Mouse (Mus musculus) left cerebral cortex, adult 8-10 months (tissue): Measurements from ENCODE around the gene D5Ertd579e. TPM values are rescaled to one million over a fixed set of nuclear protein-coding genes. Genes with fewer than 3 reads are reported as not detected.

Source experiments
- DNase-seq, 2 experiments: peaks; one replicate each; pipeline ENCODE4 v3.0.0; 2022; ENCODE audit warnings: low spot score in 2 of 2
- total RNA-seq, 4 experiments: library from RNA; stranded (reverse); gene quantifications; 2 replicates each; pipeline ENCODE4 v1.2.4; 2022

The D5Ertd579e gene
- total RNA-seq, 4 experiments from 2014 or later: 91.1 to 114 (median 96.7) TPM

DNA sequence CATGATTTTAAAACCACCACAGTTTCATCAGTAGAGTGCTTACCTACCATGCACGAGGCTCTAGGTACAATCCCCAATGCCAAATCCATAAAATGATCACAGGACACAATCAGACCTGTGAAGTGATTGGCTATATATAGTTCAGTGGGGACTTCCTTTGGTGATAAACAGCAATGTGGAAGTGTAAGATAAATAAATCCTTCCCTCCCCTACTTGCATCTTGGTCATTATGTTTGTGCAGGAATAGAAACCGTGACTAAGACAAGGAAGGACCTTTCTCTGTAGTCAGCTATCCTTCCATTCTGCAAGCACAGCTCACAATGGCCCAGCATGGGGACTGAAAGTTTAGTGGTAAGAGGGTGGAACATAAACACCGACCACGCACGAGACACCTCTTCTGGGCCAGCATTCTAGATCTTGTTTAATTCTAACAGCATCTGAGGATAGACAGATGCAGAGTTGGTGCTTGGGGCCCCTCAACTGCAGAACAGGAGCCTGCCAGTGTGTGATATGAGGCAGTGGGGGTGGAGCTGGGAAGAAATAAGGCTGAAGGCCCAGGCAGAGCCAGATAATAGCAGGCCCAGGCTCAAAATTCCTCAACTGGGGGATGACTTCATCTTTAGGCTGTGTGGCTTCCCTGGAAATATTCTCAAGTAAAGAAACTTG lies 25.0 kb upstream of the D5Ertd579e start:
- DNase-seq: peak in 1 of 2 experiments; percentile 38

DNA sequence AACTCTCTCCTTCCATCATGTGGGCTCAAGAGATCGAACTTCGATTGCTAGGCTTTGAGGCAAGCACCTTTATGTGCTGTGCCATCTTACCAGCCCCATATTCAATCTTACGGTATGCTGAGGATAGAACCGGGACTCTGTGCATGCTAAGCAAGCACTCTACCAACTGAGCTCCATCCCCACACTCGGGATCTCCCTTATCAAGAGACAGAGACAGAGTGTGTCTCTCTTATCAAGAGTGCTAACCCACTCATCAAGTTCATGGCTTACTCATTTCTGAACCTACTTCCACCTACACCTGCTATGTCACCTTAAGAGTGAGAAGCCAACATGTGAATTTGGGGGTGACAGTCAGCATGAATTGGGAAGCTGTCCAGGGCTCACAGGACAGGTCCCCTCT lies 24.4 kb upstream of the D5Ertd579e start:
- DNase-seq: no peak

GRCm38 (mm10) chr5:36719601-36720000 lies 23.8 kb upstream of the D5Ertd579e start:
- DNase-seq: no peak

GRCm38 (mm10) chr5:36719135-36719534 lies 23.3 kb upstream of the D5Ertd579e start:
- no peak for DNase-seq

- no peak for DNase-seq
These were observed 22.1 kb upstream of the D5Ertd579e start for GRCm38 (mm10) chr5:36717889-36718288.

- no peak for DNase-seq
These were observed 21.0 kb upstream of the D5Ertd579e start for GRCm38 (mm10) chr5:36716816-36717215.

DNA sequence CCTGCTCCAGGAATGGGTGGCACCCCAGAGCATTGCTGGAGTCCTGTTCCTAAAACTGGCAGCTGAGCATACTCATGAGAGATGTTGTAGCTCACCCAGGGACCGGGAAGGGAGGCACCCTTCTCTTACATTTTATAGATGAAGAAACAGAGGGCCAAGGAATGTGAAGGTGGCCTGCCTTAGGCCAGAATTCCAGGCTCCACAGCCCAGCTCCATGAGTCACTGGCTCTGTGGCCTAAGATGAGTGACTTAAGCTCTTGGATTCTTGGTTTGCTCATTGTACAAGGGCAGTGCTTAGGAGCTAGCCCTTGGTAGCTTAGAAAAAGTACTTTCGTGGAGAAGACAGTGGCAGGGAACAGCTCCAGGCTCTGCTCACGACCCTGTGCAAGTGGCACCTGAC lies 19.0 kb upstream of the D5Ertd579e start:
- no peak for DNase-seq

- no peak for DNase-seq
These were observed 17.9 kb upstream of the D5Ertd579e start for GRCm38 (mm10) chr5:36713693-36714092.

DNA sequence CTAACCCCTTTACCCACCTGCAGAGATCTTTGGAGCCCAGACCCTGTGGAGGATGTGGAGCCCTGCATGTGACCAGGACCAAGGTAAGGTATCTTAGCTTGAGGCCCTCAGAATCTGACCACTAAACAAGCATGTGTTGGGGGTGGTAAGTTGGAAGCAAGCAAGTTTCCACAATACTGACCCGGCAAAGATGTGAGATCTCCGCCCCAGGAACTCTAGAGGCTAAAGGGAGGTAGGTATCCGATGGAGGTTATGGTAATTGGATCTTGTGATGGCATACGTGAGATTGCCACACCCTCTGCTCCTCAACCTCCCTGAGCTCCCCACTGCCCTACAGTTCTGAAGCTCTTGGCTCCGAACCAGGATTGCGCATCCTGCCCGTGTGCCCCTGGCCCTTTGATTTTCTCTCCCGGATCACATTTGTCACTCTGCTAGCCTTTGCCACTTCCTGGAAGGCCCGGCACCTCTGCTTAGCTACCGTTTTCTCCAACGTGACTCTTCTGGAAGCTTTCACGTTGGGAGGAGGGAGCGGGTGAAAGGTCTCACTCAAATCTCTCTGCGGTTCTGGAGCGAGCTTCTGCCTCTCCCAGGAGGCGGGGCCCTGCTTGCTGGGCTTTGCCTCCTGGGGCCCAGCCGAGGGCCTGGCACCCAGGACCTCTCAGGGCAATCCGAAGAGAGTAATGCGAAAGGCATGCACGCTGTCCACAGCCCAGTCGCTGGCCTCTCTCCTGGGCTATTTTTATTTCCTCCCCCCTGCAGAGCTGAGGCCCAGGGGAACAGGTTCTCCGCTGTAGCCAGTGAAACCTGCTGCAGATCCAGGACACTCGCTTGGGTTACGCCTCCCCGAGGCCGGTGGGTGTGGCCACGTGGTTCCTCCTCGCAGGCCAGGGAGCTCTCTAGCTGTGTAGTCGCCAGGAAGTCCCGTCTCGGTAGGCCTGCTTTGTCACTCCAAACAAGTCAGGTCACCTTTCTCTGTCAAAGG lies 17.0 kb upstream of the D5Ertd579e start:
- peak in 1 of 2 experiments; percentile 34 for DNase-seq

DNA sequence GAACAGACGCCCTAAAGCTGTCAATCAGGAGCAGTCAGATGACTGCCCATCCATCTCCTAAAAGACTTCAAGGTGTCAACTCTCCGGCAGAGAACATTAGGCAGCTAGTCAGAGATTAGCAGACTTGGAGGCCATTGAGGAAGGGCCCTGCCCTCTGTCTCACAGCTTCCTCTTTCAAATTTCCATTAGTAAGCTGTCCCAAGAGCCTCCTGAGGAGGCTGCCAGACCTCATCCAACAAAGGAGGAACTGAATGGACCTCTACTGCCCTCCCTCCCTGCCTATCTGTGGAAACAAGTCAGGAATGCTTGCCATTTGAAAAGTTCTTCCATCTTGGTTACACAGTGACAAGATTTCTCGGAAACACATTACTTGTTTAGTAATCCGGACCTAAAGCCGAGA lies 16.0 kb upstream of the D5Ertd579e start:
- DNase-seq: no peak

DNA sequence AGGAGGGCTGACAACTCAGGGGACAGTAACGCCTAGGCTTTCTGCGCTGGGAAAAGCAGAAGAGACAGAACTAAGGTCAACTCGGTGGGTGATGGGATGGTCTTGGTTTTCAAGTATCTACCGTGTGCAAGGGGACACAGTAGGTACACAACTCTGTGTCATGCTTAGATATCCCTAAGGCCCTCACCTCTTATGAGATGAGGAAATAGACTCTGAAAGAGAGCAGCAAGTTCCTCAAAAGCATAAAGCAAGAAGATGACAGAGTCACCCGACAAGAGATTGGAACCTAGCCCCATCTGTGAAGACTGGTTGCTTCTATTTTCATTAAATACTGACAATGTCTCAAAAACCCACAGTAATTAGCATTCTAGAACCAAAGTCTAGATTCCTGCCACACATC lies 10.0 kb upstream of the D5Ertd579e start:
- no peak for DNase-seq

- no peak for DNase-seq
These were observed 9.6 kb upstream of the D5Ertd579e start for GRCm38 (mm10) chr5:36705390-36705789.

DNA sequence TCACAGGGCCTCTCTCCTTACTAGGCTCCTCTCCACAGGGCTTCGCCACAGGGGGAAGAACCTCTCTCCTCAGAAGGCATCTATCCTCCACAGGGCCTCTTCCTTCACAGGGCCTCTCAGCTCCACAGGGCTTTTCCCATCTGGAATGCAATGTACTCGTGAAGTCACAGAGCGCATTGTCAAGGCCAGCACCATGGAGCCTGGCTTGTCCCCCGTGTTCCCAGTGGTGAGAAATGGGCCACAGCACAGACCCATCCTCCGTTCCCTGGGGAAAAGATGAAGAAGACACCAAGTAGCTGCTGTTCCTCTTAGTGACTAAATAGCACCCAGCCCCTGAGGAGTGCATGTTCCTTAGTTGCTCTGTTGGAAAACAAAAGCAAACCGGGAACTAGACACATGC lies 8.9 kb upstream of the D5Ertd579e start:
- no peak for DNase-seq

- no peak for DNase-seq
These were observed 5.3 kb upstream of the D5Ertd579e start for GRCm38 (mm10) chr5:36700939-36701620.

- no peak for DNase-seq
These were observed 2.9 kb upstream of the D5Ertd579e start for GRCm38 (mm10) chr5:36698689-36699088.

- no peak for DNase-seq
These were observed 2.3 kb upstream of the D5Ertd579e start for GRCm38 (mm10) chr5:36698067-36698670.

- no peak for DNase-seq
These were observed 878 bp upstream of the D5Ertd579e start for GRCm38 (mm10) chr5:36696504-36697300.

GRCm38 (mm10) chr5:36695005-36695404 lies 819 bp downstream of the D5Ertd579e start:
- no peak for DNase-seq

DNA sequence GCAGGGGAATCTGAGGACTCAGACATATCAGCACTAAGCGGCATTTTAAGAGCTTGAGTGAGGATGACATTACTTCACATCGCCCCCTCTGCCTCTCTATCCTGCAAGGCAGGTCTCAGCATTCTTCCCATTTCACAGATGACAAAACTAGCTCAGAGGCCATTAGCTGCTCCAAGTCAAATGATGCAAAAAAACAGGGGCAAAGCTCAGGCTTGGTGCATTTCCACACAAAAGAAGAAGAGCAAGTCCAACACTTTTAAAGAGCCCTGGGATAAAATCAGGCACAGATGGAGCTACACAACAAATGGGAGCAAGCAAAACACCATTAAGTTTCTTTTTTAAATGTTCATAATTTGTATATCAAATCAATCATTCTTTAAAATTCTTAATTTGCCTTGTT lies 2.2 kb downstream of the D5Ertd579e start:
- DNase-seq: no peak

GRCm38 (mm10) chr5:36691423-36691822 lies 4.4 kb downstream of the D5Ertd579e start:
- DNase-seq: no peak

GRCm38 (mm10) chr5:36685170-36685569 lies 10.7 kb downstream of the D5Ertd579e start:
- no peak for DNase-seq
